ENCODE assay signal across 18 mouse cellular contexts in the genomic region with DNA sequence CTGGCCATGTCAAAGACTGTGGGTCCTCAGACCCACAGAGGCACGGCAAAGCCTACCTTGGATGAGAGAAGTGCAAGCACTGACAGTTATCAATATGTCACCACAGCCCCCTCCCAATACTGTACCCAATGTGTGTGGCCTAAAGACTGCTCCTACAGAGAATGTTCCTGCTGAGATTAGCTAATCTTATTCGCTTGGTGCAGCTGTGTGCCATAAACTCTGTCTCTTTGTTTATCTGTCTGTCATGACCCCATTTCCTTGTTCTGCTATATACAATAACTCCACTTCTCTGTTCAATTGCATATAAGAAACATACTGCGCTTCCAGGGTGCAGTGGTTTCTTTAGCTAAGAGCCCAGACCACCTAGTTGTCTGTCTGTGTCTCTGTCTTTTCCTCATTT. TPM values are rescaled to one million over a fixed set of nuclear protein-coding genes. Genes with fewer than 3 reads are reported as not detected.
DNase-seq lines count a peak whose midpoint lies in the region; ATAC-seq and TF ChIP-seq lines count a peak whose summit lies in the region.
"Had no signal": no experiment of that assay in that cellular context is flagged by ENCODE, and none has a peak within 500 bp of the region (broad histone marks: within the 10 kb centered on the region; RNA-seq: fewer than 3 reads in every experiment).

No protein-coding gene starts in this region.

- H3K36me3 ChIP-seq in heart, embryonic 11.5 days (ENCODE audit: control insufficient read depth, insufficient read depth, low read length): no peaks in the 10 kb centered on the region
- peaks cover 9% of the 10 kb centered on the region; the same call in 1 of the 2 replicates for H3K36me3 ChIP-seq in liver, embryonic 13.5 days
- no peaks in the 10 kb centered on the region; the same call in 1 of the 2 replicates for H3K36me3 ChIP-seq in liver, postnatal 0 days (replicated peaks; ENCODE audit: insufficient read depth, low read length)
- peaks cover 14% of the 10 kb centered on the region; the same call in 1 of the 2 replicates for H3K36me3 ChIP-seq in intestine, postnatal 0 days (ENCODE audit: control insufficient read depth, insufficient read depth)
- H3K36me3 ChIP-seq: limb, embryonic 13.5 days; midbrain, embryonic 13.5 days; neural tube, embryonic 12.5 days had no signal

- peak overlapping the region; percentile 36 for H3K27ac ChIP-seq in heart, embryonic 11.5 days (ENCODE audit: low read depth, low read length)
- H3K27ac ChIP-seq in liver, embryonic 13.5 days: no peak overlapping the region
- no peak overlapping the region for H3K27ac ChIP-seq in liver, postnatal 0 days (ENCODE audit: low read depth)
- H3K27ac ChIP-seq in intestine, postnatal 0 days (ENCODE audit: low read depth, low read length): no peak overlapping the region
- H3K27ac ChIP-seq: embryonic facial prominence, embryonic 15.5 days; hindbrain, embryonic 14.5 days; limb, embryonic 13.5 days; midbrain, embryonic 13.5 days; neural tube, embryonic 12.5 days had no signal

- no peak for TF ChIP-seq CTCF in liver, postnatal 0 days (IDR thresholded peaks at IDR 0.05; ENCODE audit: low read depth)
- no peak for TF ChIP-seq CTCF in intestine, postnatal 0 days (IDR thresholded peaks at IDR 0.05; ENCODE audit: low read depth)

- no peak overlapping the region for H3K9ac ChIP-seq in heart, embryonic 11.5 days (ENCODE audit: low read depth, low read length)
- H3K9ac ChIP-seq in liver, embryonic 13.5 days: no peak overlapping the region
- H3K9ac ChIP-seq in liver, postnatal 0 days (replicated peaks): no peak overlapping the region
- H3K9ac ChIP-seq in intestine, postnatal 0 days (ENCODE audit: low read depth, low read length): no peak overlapping the region
- H3K9ac ChIP-seq: embryonic facial prominence, embryonic 15.5 days; hindbrain, embryonic 14.5 days; limb, embryonic 13.5 days; midbrain, embryonic 13.5 days; neural tube, embryonic 12.5 days had no signal

- H3K27me3 ChIP-seq in heart, embryonic 11.5 days (ENCODE audit: control insufficient read depth, insufficient read depth, low read length): no peaks in the 10 kb centered on the region
- no peaks in the 10 kb centered on the region for H3K27me3 ChIP-seq in liver, embryonic 13.5 days
- no peaks in the 10 kb centered on the region for H3K27me3 ChIP-seq in liver, postnatal 0 days (ENCODE audit: insufficient read depth, low read length)
- no peaks in the 10 kb centered on the region for H3K27me3 ChIP-seq in intestine, postnatal 0 days (replicated peaks; ENCODE audit: control insufficient read depth, insufficient read depth, low read length)
- H3K27me3 ChIP-seq: embryonic facial prominence, embryonic 15.5 days; limb, embryonic 13.5 days; midbrain, embryonic 13.5 days; neural tube, embryonic 12.5 days had no signal

- H3K4me2 ChIP-seq in heart, embryonic 11.5 days: no peak overlapping the region
- H3K4me2 ChIP-seq in liver, embryonic 13.5 days: no peak overlapping the region
- H3K4me2 ChIP-seq in liver, postnatal 0 days (ENCODE audit: low read depth, low read length): no peak overlapping the region
- no peak overlapping the region for H3K4me2 ChIP-seq in intestine, postnatal 0 days (replicated peaks; ENCODE audit: low read depth)
- H3K4me2 ChIP-seq: embryonic facial prominence, embryonic 15.5 days; hindbrain, embryonic 14.5 days; limb, embryonic 13.5 days; midbrain, embryonic 13.5 days; neural tube, embryonic 12.5 days had no signal

- no peak for DNase-seq in heart, adult 9 months (ENCODE audit: low spot score in 2 of 2)
- DNase-seq in liver, embryonic 13.5 days: no peak
- no peak for DNase-seq in liver, postnatal 0 days
- peak; percentile 22 for DNase-seq in MEL-GATA-1-ER (ENCODE audit: extremely low read depth, low read depth)
- DNase-seq in thymus, postnatal 10 days (ENCODE audit: low spot score in 2 of 2): no peak
- DNase-seq: cerebellum, adult 18-20 months; cerebellum, postnatal 25 days; kidney, adult 11 months; right cerebral cortex, postnatal 4 days; thymus, adult 18-20 months had no signal

- no peaks in the 10 kb centered on the region for H3K9me3 ChIP-seq in heart, embryonic 11.5 days (replicated peaks; ENCODE audit: control insufficient read depth, low read length)
- no peaks in the 10 kb centered on the region for H3K9me3 ChIP-seq in liver, embryonic 13.5 days (replicated peaks)
- H3K9me3 ChIP-seq in liver, postnatal 0 days (ENCODE audit: low read length): no peaks in the 10 kb centered on the region
- no peaks in the 10 kb centered on the region for H3K9me3 ChIP-seq in intestine, postnatal 0 days (ENCODE audit: control insufficient read depth)
- H3K9me3 ChIP-seq: embryonic facial prominence, embryonic 15.5 days; limb, embryonic 13.5 days; midbrain, embryonic 13.5 days; neural tube, embryonic 12.5 days had no signal

- no peak for ATAC-seq in heart, embryonic 11.5 days (replicated peaks; ENCODE audit: insufficient number of reproducible peaks, low FRiP score, low TSS enrichment)
- ATAC-seq in liver, embryonic 13.5 days (ENCODE audit: low read depth): 0 out of 2 replicates have a peak, but pooled peaks have one; percentile 20
- ATAC-seq in liver, postnatal 0 days: no peak
- peak; percentile 47; the same call in 1 of the 2 replicates for ATAC-seq in intestine, postnatal 0 days
- ATAC-seq: forebrain, embryonic 16.5 days; midbrain, embryonic 13.5 days had no signal

- TF ChIP-seq EP300 in liver, postnatal 0 days (IDR thresholded peaks at IDR 0.05; ENCODE audit: low read depth): no peak

- H3K4me3 ChIP-seq in heart, embryonic 11.5 days (ENCODE audit: low read depth, low read length): no peak overlapping the region
- no peak overlapping the region for H3K4me3 ChIP-seq in liver, embryonic 13.5 days (replicated peaks)
- no peak overlapping the region for H3K4me3 ChIP-seq in liver, postnatal 0 days (ENCODE audit: low read depth, low read length)
- no peak overlapping the region for H3K4me3 ChIP-seq in intestine, postnatal 0 days (ENCODE audit: low read depth, low read length)
- H3K4me3 ChIP-seq: embryonic facial prominence, embryonic 15.5 days; limb, embryonic 13.5 days; midbrain, embryonic 13.5 days; neural tube, embryonic 12.5 days had no signal

- WGBS in heart, embryonic 11.5 days (ENCODE audit: insufficient replicate concordance): 50% methylated on average over 3 of the region's 3 CpGs
- 45% methylated on average over 3 of the region's 3 CpGs for WGBS in liver, embryonic 13.5 days (ENCODE audit: insufficient replicate concordance)
- 59% methylated on average over 3 of the region's 3 CpGs for WGBS in liver, postnatal 0 days (ENCODE audit: insufficient replicate concordance)
- 32% methylated on average over 3 of the region's 3 CpGs for WGBS in intestine, postnatal 0 days

- H3K4me1 ChIP-seq in heart, embryonic 11.5 days (ENCODE audit: control insufficient read depth, insufficient read depth, low read length): peaks cover 35% of the 10 kb centered on the region
- 0 out of 2 replicates have a peak, but pooled peaks cover 9% of the 10 kb centered on the region for H3K4me1 ChIP-seq in liver, embryonic 13.5 days (replicated peaks)
- H3K4me1 ChIP-seq in liver, postnatal 0 days (ENCODE audit: insufficient read depth): no peaks in the 10 kb centered on the region; the same call in 1 of the 2 replicates
- H3K4me1 ChIP-seq in intestine, postnatal 0 days (replicated peaks; ENCODE audit: control insufficient read depth, insufficient read depth, low read length): 0 out of 2 replicates have a peak, but pooled peaks cover 3% of the 10 kb centered on the region
- H3K4me1 ChIP-seq: midbrain, embryonic 13.5 days; neural tube, embryonic 12.5 days had no signal

RNA-seq across cellular contexts. Expression of gene Ehd4, which starts 48.5 kb away (rescaled TPM):
- polyA plus RNA-seq in heart, embryonic 11.5 days (2014; fragmentation: Nextera tagmentation; extraction: Ambion mirVana): 97.3 and 113 TPM in 2 replicates
- 27.2 and 30.8 TPM in 2 replicates for polyA plus RNA-seq in liver, embryonic 13.5 days (2015; fragmentation: Nextera tagmentation; extraction: Ambion mirVana)
- 20.8 and 29.2 TPM in 2 replicates for polyA plus RNA-seq in liver, postnatal 0 days (2015; fragmentation: Nextera tagmentation; extraction: Ambion mirVana)
- 70.0 and 74.9 TPM in 2 replicates for polyA plus RNA-seq in intestine, postnatal 0 days (2015; fragmentation: Nextera tagmentation; extraction: Ambion mirVana)

Comparison
In these comparisons a context has a peak if more than half of its experiments do, and no peak if none do; other contexts are left out.
1. ATAC-seq: peak in liver, embryonic 13.5 days (single experiment) and intestine, postnatal 0 days (single experiment); none in heart, embryonic 11.5 days (single experiment) and liver, postnatal 0 days (single experiment).